Mouse (Mus musculus) lung, postnatal 0 days (tissue): ENCODE measurements around the gene Shc1. TPM values are rescaled to one million over a fixed set of nuclear protein-coding genes. Genes with fewer than 3 reads are reported as not detected.

Source experiments
- ATAC-seq: fragments of 200-750 bp; cut with Nextera tagmentation; 2 replicates; pipeline ENCODE4 v1.8.0; 2017; ENCODE audit warnings: moderate library complexity
- DNase-seq: peaks from one replicate; pipeline ENCODE4 v3.0.0-alpha.2; 2016; ENCODE audit warnings: low spot score
- H3K27ac ChIP-seq: fragments of 300-500 bp; sonication (generic); 2 replicates; pipeline ENCODE4 v1.5.1; 2014; ENCODE audit warnings: antibody characterized with exemption, mild to moderate bottlenecking, low read length, mixed read lengths
- H3K27me3 ChIP-seq: fragments of 300-500 bp; sonication (generic); replicated peaks from 2 replicates; pipeline ENCODE4 v1.6.1; 2014; ENCODE audit warnings: low read length, mixed read lengths; ENCODE audit not compliant: insufficient read depth
- H3K36me3 ChIP-seq: fragments of 300-500 bp; sonication (generic); 2 replicates; pipeline ENCODE4 v1.6.1; 2014; ENCODE audit warnings: low read length, mixed read lengths; ENCODE audit not compliant: insufficient read depth
- H3K4me1 ChIP-seq: fragments of 300-500 bp; sonication (generic); 2 replicates; pipeline ENCODE4 v1.6.1; 2014; ENCODE audit warnings: antibody characterized with exemption, low read depth, low read length, mixed read lengths; ENCODE audit not compliant: insufficient read depth
- H3K4me2 ChIP-seq: fragments of 300-500 bp; sonication (generic); replicated peaks from 2 replicates; pipeline ENCODE4 v1.6.1; 2014; ENCODE audit warnings: low read depth, mild to moderate bottlenecking, low read length, moderate library complexity, mixed read lengths
- H3K4me3 ChIP-seq: fragments of 300-500 bp; sonication (generic); 2 replicates; pipeline ENCODE4 v1.5.1; 2014; ENCODE audit warnings: low read depth, low read length
- H3K9ac ChIP-seq: fragments of 300-500 bp; sonication (generic); replicated peaks from 2 replicates; pipeline ENCODE4 v1.6.1; 2014; ENCODE audit warnings: low read depth, mild to moderate bottlenecking
- H3K9me3 ChIP-seq: fragments of 300-500 bp; sonication (generic); 2 replicates; pipeline ENCODE4 v1.6.1; 2016; ENCODE audit warnings: low read length, mixed read lengths
- CTCF ChIP-seq: IDR thresholded peaks from 2 replicates; pipeline ENCODE4 v1.5.1; 2016; ENCODE audit warnings: antibody characterized with exemption, mild to moderate bottlenecking
- EP300 ChIP-seq: IDR thresholded peaks from 2 replicates; pipeline ENCODE4 v1.6.1; 2016; ENCODE audit warnings: antibody characterized with exemption, mild to moderate bottlenecking, control low read depth
- WGBS: fragments of 180-500 bp; shearing (Covaris S2); extraction: QIAGEN DNeasy Blood & Tissue Kit; methylation state at CpG from one replicate; pipeline ENCODE4 v1.1.7; 2014; 5-methylcytosine and 5-hydroxymethylcytosine counted together
- polyA plus RNA-seq: library from polyadenylated mRNA; unstranded; fragments of >200 nt; fragmentation: Nextera tagmentation; extraction: Ambion mirVana; gene quantifications from 2 replicates; pipeline ENCODE4 v1.2.1, GENCODE M21; 2015

Gene Shc1
- polyA plus RNA-seq, 1 experiment from 2014 or later: 55.7 TPM

DNA sequence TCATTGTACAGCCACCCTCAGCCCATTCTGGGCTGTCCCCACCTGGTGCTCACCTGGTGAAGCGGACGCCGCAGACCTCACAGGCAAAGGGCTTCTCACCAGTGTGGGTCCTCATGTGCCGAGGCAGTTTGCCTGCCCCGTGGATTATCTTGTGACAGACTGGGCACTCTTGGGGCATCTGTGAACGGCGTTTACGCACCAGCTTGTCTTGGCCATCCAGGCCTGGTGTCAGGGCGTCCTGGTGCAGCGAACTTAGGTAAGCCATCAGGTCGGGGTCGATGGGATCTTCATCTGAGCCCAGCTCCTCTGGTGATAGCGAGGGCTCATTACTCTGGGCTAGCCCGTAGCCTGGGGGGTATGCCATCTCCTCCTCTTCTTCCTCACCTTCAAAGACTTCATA, 38.0 kb upstream of the Shc1 start:
- WGBS: 92% methylated on average over 14 of the region's 14 CpGs
- H3K4me1 ChIP-seq: peaks cover 9% of the 10 kb centered on the region; the same call in 1 of the 2 replicates
- peaks cover 8% of the 10 kb centered on the region; the same call in 1 of the 2 replicates for H3K36me3 ChIP-seq
- no peaks in the 10 kb centered on the region for H3K9me3 ChIP-seq
- H3K4me3 ChIP-seq: no peak overlapping the region
- no peak overlapping the region for H3K4me2 ChIP-seq
- H3K27me3 ChIP-seq: no peaks in the 10 kb centered on the region
- H3K27ac ChIP-seq: no peak overlapping the region
- DNase-seq (no peak), ATAC-seq (no peak)
- H3K9ac ChIP-seq: no peak overlapping the region
- TF ChIP-seq CTCF: no peak
- TF ChIP-seq EP300: no peak

DNA sequence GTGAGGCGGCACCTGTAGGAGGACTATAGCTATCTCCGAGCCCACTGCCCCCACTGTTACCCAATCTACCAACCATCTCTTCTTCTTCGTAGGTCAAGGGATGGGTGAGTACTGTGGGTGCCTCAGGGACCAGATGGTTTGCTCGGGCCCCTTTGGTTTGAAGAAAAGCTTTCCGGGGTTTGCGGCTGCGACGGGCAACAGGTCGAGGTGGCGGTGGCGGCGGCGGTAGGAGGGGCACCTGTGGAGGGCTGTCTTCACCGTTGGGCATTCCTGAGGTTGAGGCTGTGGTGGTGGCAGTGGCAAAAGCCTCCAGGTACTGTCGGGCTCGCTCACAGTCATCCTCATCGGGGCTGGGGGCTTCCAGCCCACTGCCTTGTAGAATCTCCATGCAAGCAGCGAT, 37.5 kb upstream of the Shc1 start:
- 93% methylated on average over 18 of the region's 18 CpGs for WGBS
- no peak for DNase-seq
- no peak for ATAC-seq

DNA sequence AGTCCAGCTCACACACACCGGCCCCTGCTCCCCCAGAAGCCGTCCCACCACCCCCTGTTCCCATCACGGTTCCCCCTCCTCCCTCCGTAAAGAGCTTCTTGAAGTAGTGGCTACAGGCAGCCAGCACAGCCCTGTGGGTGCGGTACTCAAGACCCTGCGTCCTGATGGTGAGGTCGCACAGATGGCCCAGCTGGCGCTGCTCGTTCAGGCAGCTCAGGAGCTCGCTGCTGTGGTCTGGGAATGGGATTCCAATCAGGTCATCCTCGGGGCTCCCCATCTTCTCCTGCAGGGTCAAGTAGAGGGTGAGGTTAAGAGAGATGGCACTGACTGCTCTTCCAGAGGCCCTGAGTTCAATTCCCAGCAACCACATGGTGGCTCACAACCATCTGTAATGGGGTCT, 37.0 kb upstream of the Shc1 start:
- Histone ChIP-seq H3K27ac (no peak overlapping the region), H3K9ac (no peak overlapping the region), H3K4me1 (peaks cover 9% of the 10 kb centered on the region; the same call in 1 of the 2 replicates), H3K9me3 (no peaks in the 10 kb centered on the region), H3K4me3 (no peak overlapping the region), H3K36me3 (peaks cover 8% of the 10 kb centered on the region; the same call in 1 of the 2 replicates), H3K27me3 (no peaks in the 10 kb centered on the region), H3K4me2 (no peak overlapping the region)
- 73% methylated on average over 11 of the region's 11 CpGs for WGBS
- ATAC-seq (no peak), DNase-seq (no peak)
- TF ChIP-seq CTCF (no peak), EP300 (no peak)

More for the DNA sequence above, 37.5 kb upstream of the Shc1 start:
- TF ChIP-seq CTCF: no peak
- TF ChIP-seq EP300: no peak
- Histone ChIP-seq H3K9ac (no peak overlapping the region), H3K36me3 (peaks cover 8% of the 10 kb centered on the region; the same call in 1 of the 2 replicates), H3K27ac (no peak overlapping the region), H3K9me3 (no peaks in the 10 kb centered on the region), H3K4me1 (peaks cover 9% of the 10 kb centered on the region; the same call in 1 of the 2 replicates), H3K27me3 (no peaks in the 10 kb centered on the region), H3K4me2 (no peak overlapping the region), H3K4me3 (no peak overlapping the region)

DNA sequence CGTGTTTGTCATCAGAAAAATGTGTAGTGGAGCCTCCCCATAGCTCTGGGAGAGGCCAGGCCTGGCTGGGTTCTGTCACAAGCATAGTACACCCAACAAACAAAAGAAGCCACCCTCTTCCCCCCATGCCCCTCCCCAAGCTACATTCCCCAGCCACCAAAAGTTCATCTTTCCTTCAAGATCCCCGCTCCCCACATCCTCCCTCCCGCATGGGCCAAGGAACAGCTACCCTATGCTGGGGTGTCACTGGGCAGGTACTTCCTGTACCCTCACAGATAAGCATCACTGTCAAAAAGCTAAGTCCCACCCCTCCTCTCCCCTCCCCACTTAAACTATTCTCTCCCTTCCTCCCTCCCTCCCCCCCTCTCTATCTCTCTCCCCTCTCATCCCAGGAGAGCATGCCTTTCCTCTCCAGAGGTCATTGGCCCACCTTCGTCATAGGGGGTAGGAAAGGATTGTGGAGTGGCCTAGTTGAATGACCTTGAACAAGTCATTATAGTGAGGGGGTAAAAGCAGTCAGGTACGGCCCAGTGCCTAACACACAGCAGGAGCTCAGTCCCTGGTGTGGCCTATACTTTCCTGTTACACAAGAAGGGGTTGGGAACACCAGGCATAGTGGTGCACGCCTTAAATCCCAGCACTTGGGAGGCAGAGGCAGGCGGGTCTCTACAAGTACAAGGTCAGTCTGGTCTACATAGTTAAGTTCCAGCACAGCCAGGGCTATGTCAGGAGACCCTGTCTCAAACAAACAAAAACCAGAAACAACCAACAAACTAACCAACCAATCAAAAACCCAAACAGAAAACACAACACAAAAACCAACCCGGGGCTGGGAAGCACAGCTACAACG, 36.0 kb upstream of the Shc1 start:
- peaks cover 8% of the 10 kb centered on the region; the same call in 1 of the 2 replicates for H3K36me3 ChIP-seq
- ATAC-seq: no peak
- no peak overlapping the region for H3K4me2 ChIP-seq
- DNase-seq: no peak
- H3K4me3 ChIP-seq: no peak overlapping the region
- no peak for TF ChIP-seq CTCF
- no peak for TF ChIP-seq EP300
- H3K4me1 ChIP-seq: peaks cover 16% of the 10 kb centered on the region; the same call in 1 of the 2 replicates
- H3K27me3 ChIP-seq: no peaks in the 10 kb centered on the region
- no peak overlapping the region for H3K9ac ChIP-seq
- H3K27ac ChIP-seq: no peak overlapping the region
- 87% methylated on average over 9 of the region's 9 CpGs for WGBS
- H3K9me3 ChIP-seq: no peaks in the 10 kb centered on the region

DNA sequence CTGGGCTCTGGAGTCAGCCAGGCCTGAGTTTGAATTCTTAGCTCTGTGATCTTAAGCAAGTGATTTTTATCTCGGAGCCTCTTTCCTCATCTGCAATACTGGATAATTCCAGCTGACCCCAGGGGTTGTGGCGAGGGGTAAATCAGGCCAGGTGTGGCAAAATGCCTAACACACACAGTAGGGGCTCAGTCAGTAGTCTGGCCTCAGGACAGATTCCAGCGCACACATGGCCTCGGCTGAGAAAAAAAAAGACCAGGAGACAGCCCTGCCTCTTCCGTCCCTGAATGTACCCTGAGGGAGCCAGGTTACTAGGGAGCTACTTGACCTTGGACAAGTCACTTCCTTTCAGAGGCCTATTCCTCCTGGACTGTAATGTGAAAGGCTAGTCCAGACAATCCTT, 35.3 kb upstream of the Shc1 start:
- Histone ChIP-seq H3K27me3 (no peaks in the 10 kb centered on the region), H3K9me3 (no peaks in the 10 kb centered on the region), H3K9ac (no peak overlapping the region), H3K36me3 (peaks cover 8% of the 10 kb centered on the region; the same call in 1 of the 2 replicates), H3K27ac (no peak overlapping the region), H3K4me3 (no peak overlapping the region), H3K4me2 (no peak overlapping the region), H3K4me1 (peaks cover 15% of the 10 kb centered on the region; the same call in 1 of the 2 replicates)
- 69% methylated on average over 5 of the region's 5 CpGs for WGBS
- DNase-seq: no peak
- TF ChIP-seq EP300: no peak
- no peak for TF ChIP-seq CTCF
- ATAC-seq: no peak

DNA sequence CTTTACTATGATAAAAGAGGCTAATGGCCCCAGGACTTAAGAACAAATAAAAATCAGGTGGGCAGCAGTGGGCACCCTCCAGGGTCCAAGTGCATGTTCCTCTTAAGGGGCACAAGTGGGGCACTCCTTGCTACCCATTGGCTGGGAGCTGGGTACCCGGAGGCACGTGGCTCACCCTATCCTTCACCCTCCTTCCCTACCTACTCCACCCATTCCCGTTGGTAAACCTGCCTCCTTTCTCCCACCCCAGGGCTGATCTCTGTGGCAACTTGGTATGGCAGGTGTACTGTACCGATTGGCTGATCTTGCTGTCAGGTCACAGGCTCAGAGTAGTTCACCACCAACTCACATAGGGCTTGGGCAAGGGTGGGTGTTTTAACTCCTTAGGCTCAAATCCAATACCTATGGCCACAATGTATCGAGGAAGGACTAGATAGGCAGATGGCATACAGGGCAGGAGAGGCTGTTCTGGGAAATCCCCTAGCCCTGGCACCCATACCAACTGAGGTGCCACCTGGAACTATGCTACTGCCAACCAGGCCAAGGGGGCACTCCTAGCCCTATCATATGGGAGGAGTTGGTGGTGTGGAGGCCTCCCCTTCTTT, 34.5 kb upstream of the Shc1 start:
- H3K9me3 ChIP-seq: no peaks in the 10 kb centered on the region
- TF ChIP-seq EP300: no peak
- no peak for TF ChIP-seq CTCF
- WGBS: 55% methylated on average over 5 of the region's 5 CpGs
- H3K4me3 ChIP-seq: no peak overlapping the region
- H3K4me2 ChIP-seq: no peak overlapping the region
- peaks cover 10% of the 10 kb centered on the region; the same call in 1 of the 2 replicates for H3K4me1 ChIP-seq
- H3K27ac ChIP-seq: peak overlapping the region; percentile 51; the same call in 1 of the 2 replicates
- H3K27me3 ChIP-seq: no peaks in the 10 kb centered on the region
- H3K9ac ChIP-seq: no peak overlapping the region
- peak; percentile 65 for ATAC-seq
- DNase-seq: peak; percentile 62
- peaks cover 8% of the 10 kb centered on the region; the same call in 1 of the 2 replicates for H3K36me3 ChIP-seq
